Mouse (Mus musculus) heart, embryonic 11.5 days (tissue): ENCODE measurements around the gene Cplx3. TPM values are rescaled to one million over a fixed set of nuclear protein-coding genes. Genes with fewer than 3 reads are reported as not detected.

ENCODE experiments used
- ATAC-seq: fragments of 200-750 bp; cut with Nextera tagmentation; replicated peaks from 2 replicates; pipeline ENCODE4 v1.8.0; 2017; ENCODE audit warnings: moderate library complexity; ENCODE audit not compliant: insufficient number of reproducible peaks, low FRiP score, low TSS enrichment
- H3K27ac ChIP-seq: fragments of 300-500 bp; sonication (generic); 2 replicates; pipeline ENCODE4 v1.5.1; 2014; ENCODE audit warnings: mild to moderate bottlenecking, low read depth, low read length
- H3K27me3 ChIP-seq: fragments of 300-500 bp; sonication (generic); 2 replicates; pipeline ENCODE4 v1.6.1; 2014; ENCODE audit warnings: mild to moderate bottlenecking, low read length, mixed read lengths; ENCODE audit not compliant: control insufficient read depth, insufficient read depth
- H3K36me3 ChIP-seq: fragments of 300-500 bp; sonication (generic); 2 replicates; pipeline ENCODE4 v1.6.1; 2014; ENCODE audit warnings: mild to moderate bottlenecking, low read length, moderate library complexity, mixed read lengths; ENCODE audit not compliant: control insufficient read depth, insufficient read depth
- H3K4me1 ChIP-seq: fragments of 300-500 bp; sonication (generic); 2 replicates; pipeline ENCODE4 v1.6.1; 2014; ENCODE audit warnings: low read length; ENCODE audit not compliant: control insufficient read depth, insufficient read depth
- H3K4me2 ChIP-seq: fragments of 300-500 bp; sonication (generic); 2 replicates; pipeline ENCODE4 v1.6.1; 2014; ENCODE audit warnings: mild to moderate bottlenecking, moderate library complexity
- H3K4me3 ChIP-seq: fragments of 300-500 bp; sonication (generic); 2 replicates; pipeline ENCODE4 v1.5.1; 2014; ENCODE audit warnings: low read depth, low read length
- H3K9ac ChIP-seq: fragments of 300-500 bp; sonication (generic); 2 replicates; pipeline ENCODE4 v1.6.1; 2014; ENCODE audit warnings: mild to moderate bottlenecking, low read depth, low read length, moderate library complexity
- H3K9me3 ChIP-seq: fragments of 300-500 bp; sonication (generic); replicated peaks from 2 replicates; pipeline ENCODE4 v1.6.1; 2016; ENCODE audit warnings: low read length; ENCODE audit not compliant: control insufficient read depth
- WGBS: fragments of 180-500 bp; shearing (Covaris S2); extraction: QIAGEN DNeasy Blood & Tissue Kit; methylation state at CpG from one replicate; pipeline ENCODE4 v1.1.7; 2014; ENCODE audit not compliant: insufficient replicate concordance; 5-methylcytosine and 5-hydroxymethylcytosine counted together
- polyA plus RNA-seq: library from polyadenylated mRNA; unstranded; fragments of >200 nt; fragmentation: Nextera tagmentation; extraction: Ambion mirVana; gene quantifications from 2 replicates; pipeline ENCODE4 v1.2.1, GENCODE M21; 2014

Gene Cplx3
- polyA plus RNA-seq, 1 experiment from 2014 or later = not detected

DNA sequence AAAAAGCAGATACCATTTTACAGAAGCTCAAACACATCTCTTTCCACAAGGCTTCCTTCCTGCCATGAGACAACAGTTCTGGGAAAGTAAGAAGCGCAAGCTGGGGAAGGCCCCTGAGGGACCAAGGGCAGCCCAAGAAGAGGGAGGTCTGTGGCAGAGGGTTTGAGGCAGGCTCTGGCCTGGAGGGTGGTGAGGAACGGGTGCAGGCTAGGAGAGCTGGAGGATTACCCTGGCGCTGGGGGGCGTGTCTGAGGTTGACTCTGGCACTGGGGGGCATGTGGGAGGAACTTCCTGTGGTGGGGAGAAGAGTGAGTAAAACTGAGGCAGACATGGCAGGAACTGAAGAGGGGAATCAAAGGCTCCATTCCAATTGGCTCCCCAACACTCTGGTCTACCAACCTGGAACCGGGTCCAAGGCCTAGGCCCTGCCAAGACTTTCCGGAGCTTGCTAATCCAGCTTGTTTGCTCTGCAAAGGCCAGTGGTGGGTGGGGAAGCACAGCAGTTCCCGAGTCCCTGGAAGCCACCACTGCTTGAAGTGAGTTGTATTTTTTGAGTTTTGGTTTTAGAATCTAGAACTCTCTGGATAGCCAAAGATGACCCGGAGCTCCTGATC is 11.6 kb upstream of the Cplx3 start:
- H3K4me2 ChIP-seq = no peak overlapping the region
- 67% methylated on average over 8 of the region's 8 CpGs for WGBS
- H3K27ac ChIP-seq = no peak overlapping the region
- H3K9ac ChIP-seq = no peak overlapping the region
- ATAC-seq = no peak
- H3K36me3 ChIP-seq = no peaks in the 10 kb centered on the region
- 0 out of 2 replicates have a peak, but pooled peaks cover 2% of the 10 kb centered on the region for H3K27me3 ChIP-seq
- no peak overlapping the region for H3K4me3 ChIP-seq
- H3K9me3 ChIP-seq = no peaks in the 10 kb centered on the region
- no peaks in the 10 kb centered on the region for H3K4me1 ChIP-seq

DNA sequence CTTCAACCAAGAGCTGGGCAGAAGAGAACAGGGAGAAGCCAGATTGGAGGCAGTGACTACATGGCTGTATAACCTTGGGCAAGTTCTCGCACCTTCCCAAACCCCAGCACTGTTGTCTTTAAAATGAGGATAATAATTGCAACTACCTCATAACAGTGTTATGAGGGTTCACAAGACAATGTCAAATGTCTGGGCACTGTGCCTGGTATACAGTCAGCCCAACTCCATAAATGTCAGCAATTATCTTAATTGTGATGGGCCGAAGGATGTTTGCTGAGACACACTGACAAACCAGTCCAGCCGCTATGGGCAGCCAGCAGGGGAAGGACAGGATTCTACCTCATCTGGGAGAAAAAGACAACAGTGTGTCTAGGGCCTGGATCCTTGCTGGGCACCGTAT is 8.7 kb upstream of the Cplx3 start:
- no peak overlapping the region for H3K27ac ChIP-seq
- no peak overlapping the region for H3K9ac ChIP-seq
- no peaks in the 10 kb centered on the region for H3K4me1 ChIP-seq
- H3K9me3 ChIP-seq = no peaks in the 10 kb centered on the region
- 78% methylated on average over 4 of the region's 4 CpGs for WGBS
- peaks cover 7% of the 10 kb centered on the region; the same call in 1 of the 2 replicates for H3K27me3 ChIP-seq
- H3K4me3 ChIP-seq = no peak overlapping the region
- ATAC-seq = no peak
- no peaks in the 10 kb centered on the region for H3K36me3 ChIP-seq
- no peak overlapping the region for H3K4me2 ChIP-seq

DNA sequence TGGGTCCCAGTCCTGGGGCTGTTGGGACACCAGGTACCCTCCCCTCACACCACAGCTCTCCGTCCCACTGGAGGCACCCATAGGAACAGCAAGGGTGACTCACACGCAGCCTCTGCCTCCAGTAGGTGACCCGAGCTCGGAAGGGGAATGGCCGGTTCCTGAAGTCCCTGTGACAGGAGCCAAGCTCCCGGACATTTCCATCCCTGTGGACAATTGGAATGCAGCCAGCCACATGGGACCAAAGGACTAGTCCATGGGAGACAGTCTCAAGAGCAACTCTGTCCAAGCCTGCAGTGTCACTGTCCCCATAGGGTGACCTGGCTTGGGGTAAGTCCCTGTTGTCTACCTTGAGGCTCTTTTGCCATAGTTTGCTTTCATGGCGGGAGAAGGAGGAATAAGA is 7.9 kb upstream of the Cplx3 start:
- no peak for ATAC-seq
- H3K36me3 ChIP-seq = no peaks in the 10 kb centered on the region
- 73% methylated on average over 7 of the region's 7 CpGs for WGBS
- no peaks in the 10 kb centered on the region for H3K9me3 ChIP-seq
- peaks cover 8% of the 10 kb centered on the region; the same call in 1 of the 2 replicates for H3K27me3 ChIP-seq
- no peak overlapping the region for H3K27ac ChIP-seq
- no peak overlapping the region for H3K4me3 ChIP-seq
- H3K9ac ChIP-seq = no peak overlapping the region
- H3K4me2 ChIP-seq = no peak overlapping the region
- no peaks in the 10 kb centered on the region for H3K4me1 ChIP-seq

DNA sequence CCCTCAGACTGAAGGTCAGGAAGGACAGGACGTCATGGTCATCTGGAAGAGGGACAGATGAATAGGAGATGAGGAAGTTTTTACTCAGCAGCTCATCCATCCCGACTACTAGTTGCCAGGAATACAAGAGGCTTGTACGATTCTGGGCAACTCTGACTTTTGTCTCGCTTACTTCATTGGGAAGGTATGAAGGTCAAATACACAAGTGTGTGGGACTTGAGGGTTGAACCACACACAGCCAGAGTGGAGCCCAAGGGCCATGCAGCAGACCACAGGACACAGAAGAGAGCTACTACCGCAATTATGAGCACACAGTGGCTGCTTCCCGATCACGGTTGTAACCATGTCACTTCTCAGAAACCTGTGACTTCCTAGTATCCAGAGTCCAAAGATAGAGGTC is 6.5 kb upstream of the Cplx3 start:
- no peak overlapping the region for H3K4me3 ChIP-seq
- no peaks in the 10 kb centered on the region for H3K4me1 ChIP-seq
- ATAC-seq = no peak
- WGBS = 74% methylated on average over 7 of the region's 7 CpGs
- H3K36me3 ChIP-seq = no peaks in the 10 kb centered on the region
- H3K27me3 ChIP-seq = peaks cover 14% of the 10 kb centered on the region; the same call in 1 of the 2 replicates
- H3K4me2 ChIP-seq = no peak overlapping the region
- no peak overlapping the region for H3K9ac ChIP-seq
- H3K27ac ChIP-seq = no peak overlapping the region
- no peaks in the 10 kb centered on the region for H3K9me3 ChIP-seq

DNA sequence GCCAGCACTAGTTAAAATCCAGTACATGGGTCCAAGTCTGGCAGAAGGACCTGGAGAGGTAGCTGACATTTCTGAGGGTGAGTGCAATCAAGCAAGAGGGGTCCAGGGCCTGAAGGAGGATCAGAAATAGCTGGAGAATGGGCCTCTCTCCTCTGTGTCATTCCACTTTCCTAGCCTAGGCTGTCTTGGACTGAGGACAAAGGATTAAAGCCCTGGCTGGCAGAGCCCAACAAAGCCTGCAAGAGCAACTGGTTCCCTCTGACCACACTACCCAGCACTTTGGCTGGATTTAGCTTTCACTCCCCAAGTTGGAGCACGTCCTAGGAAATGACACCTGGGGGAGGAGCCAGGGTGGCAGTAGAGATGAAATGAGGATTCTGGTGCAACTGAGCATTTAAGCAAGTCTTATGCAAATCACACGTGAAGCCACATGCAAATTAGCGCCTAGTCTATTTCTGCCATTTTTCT is 4.3 kb upstream of the Cplx3 start:
- 52% methylated on average over 3 of the region's 3 CpGs for WGBS
- Histone ChIP-seq H3K4me3 (no peak overlapping the region), H3K4me2 (no peak overlapping the region), H3K4me1 (0 out of 2 replicates have a peak, but pooled peaks cover 2% of the 10 kb centered on the region), H3K36me3 (no peaks in the 10 kb centered on the region), H3K9ac (no peak overlapping the region), H3K9me3 (no peaks in the 10 kb centered on the region), H3K27me3 (peaks cover 29% of the 10 kb centered on the region), H3K27ac (no peak overlapping the region)
- no peak for ATAC-seq

DNA sequence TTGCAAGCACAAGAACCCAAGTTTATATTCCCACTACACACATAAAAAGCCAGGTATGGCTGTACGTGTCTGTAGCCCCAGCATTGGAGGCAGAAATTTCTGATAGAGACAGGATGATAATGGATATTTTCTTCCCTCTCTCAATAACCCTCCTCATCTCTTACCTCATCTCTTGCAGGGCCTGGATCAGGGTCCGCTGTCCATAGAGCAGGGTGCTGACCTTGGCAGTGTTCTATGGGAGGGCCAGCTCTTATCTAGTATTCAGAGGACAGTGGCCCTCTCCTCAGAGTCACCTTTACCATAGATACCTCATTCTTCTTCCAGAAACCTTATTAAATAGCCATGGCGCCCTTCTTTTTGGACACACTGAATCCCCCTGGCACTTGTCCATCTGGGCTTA is 3.7 kb upstream of the Cplx3 start:
- H3K27me3 ChIP-seq = peaks cover 35% of the 10 kb centered on the region
- no peak overlapping the region for H3K4me3 ChIP-seq
- 45% methylated on average over 3 of the region's 3 CpGs for WGBS
- no peak for ATAC-seq
- no peak overlapping the region for H3K9ac ChIP-seq
- H3K4me1 ChIP-seq = 0 out of 2 replicates have a peak, but pooled peaks cover 2% of the 10 kb centered on the region
- H3K36me3 ChIP-seq = no peaks in the 10 kb centered on the region
- H3K27ac ChIP-seq = no peak overlapping the region
- H3K9me3 ChIP-seq = no peaks in the 10 kb centered on the region
- H3K4me2 ChIP-seq = no peak overlapping the region

DNA sequence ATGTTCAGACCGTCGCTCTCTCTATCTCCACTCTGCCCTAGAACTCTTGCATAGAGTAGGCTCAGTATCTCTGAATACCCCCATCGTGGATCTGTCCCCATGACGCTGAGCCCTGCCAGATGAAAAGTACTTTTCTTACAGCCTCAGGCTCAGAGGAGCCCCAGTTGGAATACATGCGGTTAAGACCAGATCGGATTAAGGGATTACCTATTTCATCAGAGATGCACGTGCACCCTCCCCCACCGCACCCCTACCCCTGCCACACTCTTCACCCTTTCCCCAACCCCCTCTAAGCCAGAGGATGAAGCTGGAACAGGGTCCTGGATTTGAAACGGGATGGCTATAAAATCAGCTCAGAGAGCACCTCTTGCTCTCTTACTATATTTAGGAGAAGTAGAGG is 578 bp downstream of the Cplx3 start:
- Histone ChIP-seq H3K9ac (no peak overlapping the region), H3K4me2 (no peak overlapping the region), H3K9me3 (no peaks in the 10 kb centered on the region), H3K4me1 (peaks cover 20% of the 10 kb centered on the region), H3K4me3 (no peak overlapping the region), H3K36me3 (no peaks in the 10 kb centered on the region), H3K27me3 (peaks cover 39% of the 10 kb centered on the region), H3K27ac (no peak overlapping the region)
- 21% methylated on average over 9 of the region's 9 CpGs for WGBS
- ATAC-seq = no peak

DNA sequence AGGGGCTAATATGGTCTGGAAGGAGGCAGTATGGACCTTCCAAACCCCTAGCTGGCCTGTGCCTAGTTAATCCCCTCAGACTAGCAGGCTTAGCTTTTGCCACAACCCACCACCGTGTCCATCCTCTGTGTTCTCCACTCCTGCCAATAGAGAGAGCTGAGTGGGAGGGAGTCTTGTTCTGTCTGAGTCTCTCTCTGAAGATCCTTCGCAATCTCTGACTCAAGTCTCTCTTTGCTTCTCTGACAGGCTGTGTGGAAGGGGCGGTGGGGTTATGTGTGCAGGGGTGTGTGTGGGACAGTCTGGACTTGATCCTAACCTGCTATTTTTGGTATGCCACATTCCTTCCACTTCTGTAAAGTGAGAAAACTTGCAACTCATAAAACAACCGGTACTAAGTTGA is 1.2 kb downstream of the Cplx3 start:
- Histone ChIP-seq H3K4me1 (peaks cover 25% of the 10 kb centered on the region), H3K27me3 (peaks cover 37% of the 10 kb centered on the region), H3K4me2 (no peak overlapping the region), H3K4me3 (no peak overlapping the region), H3K9me3 (no peaks in the 10 kb centered on the region), H3K9ac (no peak overlapping the region), H3K27ac (no peak overlapping the region), H3K36me3 (no peaks in the 10 kb centered on the region)
- no peak for ATAC-seq
- 68% methylated on average over 4 of the region's 4 CpGs for WGBS

DNA sequence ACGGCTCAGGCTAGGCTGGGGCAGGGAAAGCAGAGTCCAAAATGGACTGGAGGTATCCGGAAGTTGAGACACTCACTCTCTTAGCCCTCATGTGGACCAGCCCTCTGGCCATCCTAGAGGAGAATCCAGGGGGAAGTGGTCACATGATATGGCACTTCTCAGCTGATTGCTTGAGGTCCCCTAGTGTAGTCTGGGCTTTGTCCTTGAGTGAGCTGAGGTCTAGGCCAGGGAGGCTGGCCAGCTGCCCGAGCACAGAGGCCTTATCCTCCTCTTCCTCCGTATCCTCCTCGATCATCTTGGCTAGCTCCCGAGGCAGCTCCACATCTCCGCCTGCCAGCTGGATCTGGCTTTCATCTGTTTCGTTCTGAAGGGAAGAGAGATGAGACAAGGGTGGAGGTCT is 4.0 kb downstream of the Cplx3 start:
- Histone ChIP-seq H3K27me3 (peaks cover 28% of the 10 kb centered on the region), H3K9ac (no peak overlapping the region), H3K4me1 (peaks cover 44% of the 10 kb centered on the region), H3K36me3 (no peaks in the 10 kb centered on the region), H3K9me3 (no peaks in the 10 kb centered on the region), H3K27ac (no peak overlapping the region), H3K4me3 (no peak overlapping the region), H3K4me2 (no peak overlapping the region)
- WGBS = 40% methylated on average over 8 of the region's 8 CpGs
- ATAC-seq = no peak
